In genomic region chr1:130717291-130717871, GRCm38 (mm10) we compare ENCODE assay signal across 8 mouse cellular contexts. TPM values are rescaled to one million over a fixed set of nuclear protein-coding genes. Genes with fewer than 3 reads are reported as not detected.
DNase-seq lines count a peak whose midpoint lies in the region; ATAC-seq and TF ChIP-seq lines count a peak whose summit lies in the region.

TSS of gene Yod1 (plus strand) at chr1:130717327.

- no peaks in the 10 kb centered on the region for H3K27me3 ChIP-seq in forebrain, embryonic 13.5 days
- H3K27me3 ChIP-seq in liver, embryonic 16.5 days (ENCODE audit: control insufficient read depth, insufficient read depth, low read depth, low read length): no peaks in the 10 kb centered on the region
- H3K27me3 ChIP-seq in neural tube, embryonic 12.5 days (replicated peaks): no peaks in the 10 kb centered on the region
- no peaks in the 10 kb centered on the region for H3K27me3 ChIP-seq in stomach, postnatal 0 days (ENCODE audit: control insufficient read depth, insufficient read depth, low read length)

- no peaks in the 10 kb centered on the region for H3K9me3 ChIP-seq in forebrain, embryonic 13.5 days (replicated peaks)
- no peaks in the 10 kb centered on the region for H3K9me3 ChIP-seq in liver, embryonic 16.5 days (replicated peaks; ENCODE audit: control insufficient read depth, low read length)
- H3K9me3 ChIP-seq in neural tube, embryonic 12.5 days: no peaks in the 10 kb centered on the region
- H3K9me3 ChIP-seq in stomach, postnatal 0 days (ENCODE audit: control insufficient read depth, low read length): no peaks in the 10 kb centered on the region

- peaks cover 18% of the 10 kb centered on the region for H3K4me1 ChIP-seq in forebrain, embryonic 13.5 days
- H3K4me1 ChIP-seq in liver, embryonic 16.5 days (ENCODE audit: control insufficient read depth, low read depth, low read length): peaks cover 15% of the 10 kb centered on the region
- H3K4me1 ChIP-seq in neural tube, embryonic 12.5 days: peaks cover 18% of the 10 kb centered on the region
- H3K4me1 ChIP-seq in stomach, postnatal 0 days (replicated peaks; ENCODE audit: control insufficient read depth, insufficient read depth): no peaks in the 10 kb centered on the region; the same call in 1 of the 2 replicates

- no peak for TF ChIP-seq CTCF in stomach, postnatal 0 days (IDR thresholded peaks at IDR 0.05; ENCODE audit: low read depth)

- peak within 1 kb of the TSS; percentile 87 for H3K4me3 ChIP-seq in forebrain, embryonic 13.5 days
- H3K4me3 ChIP-seq in liver, embryonic 16.5 days (ENCODE audit: low read depth, low read length): peak within 1 kb of the TSS; percentile 99
- peak within 1 kb of the TSS; percentile 64 for H3K4me3 ChIP-seq in neural tube, embryonic 12.5 days
- peak within 1 kb of the TSS; percentile 99 for H3K4me3 ChIP-seq in stomach, postnatal 0 days (ENCODE audit: low read depth, low read length)

- under 1% methylated on average over 53 of the region's 54 CpGs for WGBS in forebrain, embryonic 13.5 days
- WGBS in liver, embryonic 16.5 days (ENCODE audit: insufficient replicate concordance): 0% methylated on average over 53 of the region's 54 CpGs
- WGBS in neural tube, embryonic 12.5 days: under 1% methylated on average over 54 of the region's 54 CpGs
- WGBS in stomach, postnatal 0 days: under 1% methylated on average over 54 of the region's 54 CpGs

- peak; percentile 38 for ATAC-seq in cerebellum, adult (ENCODE audit: insufficient number of reproducible peaks, low FRiP score, low TSS enrichment)
- peak; percentile 75 for ATAC-seq in forebrain, embryonic 13.5 days
- peak; percentile 67 for ATAC-seq in liver, embryonic 16.5 days (ENCODE audit: low read depth)
- peak; percentile 80 for ATAC-seq in neural tube, embryonic 12.5 days (ENCODE audit: low FRiP score, low read depth)
- ATAC-seq in stomach, postnatal 0 days (ENCODE audit: low FRiP score, low TSS enrichment): peak; percentile 79

- intact Hi-C loops in heart, postnatal 10 days (cut with DNase I): no loop called here

- TF ChIP-seq EP300 in stomach, postnatal 0 days (optimal IDR thresholded peaks at IDR 0.05): peak; percentile 100

- peak within 1 kb of the TSS; percentile 86 for H3K4me2 ChIP-seq in forebrain, embryonic 13.5 days
- H3K4me2 ChIP-seq in liver, embryonic 16.5 days (ENCODE audit: low read depth, low read length): peak within 1 kb of the TSS; percentile 89
- H3K4me2 ChIP-seq in neural tube, embryonic 12.5 days (replicated peaks): peak within 1 kb of the TSS; percentile 99
- peak within 1 kb of the TSS; percentile 99 for H3K4me2 ChIP-seq in stomach, postnatal 0 days (replicated peaks; ENCODE audit: low read depth)

- peak within 1 kb of the TSS; percentile 78 for H3K27ac ChIP-seq in forebrain, embryonic 13.5 days
- H3K27ac ChIP-seq in liver, embryonic 16.5 days (ENCODE audit: low read length): peak within 1 kb of the TSS; percentile 90
- H3K27ac ChIP-seq in neural tube, embryonic 12.5 days: 0 out of 2 replicates have a peak within 1 kb of the TSS, but pooled peaks have one; percentile 37
- H3K27ac ChIP-seq in stomach, postnatal 0 days (replicated peaks): peak within 1 kb of the TSS; percentile 92

- peak; percentile 87 for DNase-seq in ES-CJ7 (ENCODE audit: low read depth, low spot score)
- peak; percentile 93 to 94 for DNase-seq in heart, postnatal 10 days
- DNase-seq in kidney, postnatal 4 days: peak; percentile 94 to 96
- peak; percentile 95 for DNase-seq in stomach, postnatal 0 days (ENCODE audit: low spot score)

- H3K36me3 ChIP-seq in forebrain, embryonic 13.5 days (ENCODE audit: poor library complexity, severe bottlenecking): peaks cover 9% of the 10 kb centered on the region; the same call in 1 of the 2 replicates
- peaks cover 13% of the 10 kb centered on the region for H3K36me3 ChIP-seq in liver, embryonic 16.5 days (ENCODE audit: control insufficient read depth, insufficient read depth)
- 0 out of 2 replicates have a peak, but pooled peaks cover 4% of the 10 kb centered on the region for H3K36me3 ChIP-seq in neural tube, embryonic 12.5 days
- no peaks in the 10 kb centered on the region for H3K36me3 ChIP-seq in stomach, postnatal 0 days (ENCODE audit: control insufficient read depth, insufficient read depth, low read length)

- peak within 1 kb of the TSS; percentile 96 for H3K9ac ChIP-seq in forebrain, embryonic 13.5 days
- peak within 1 kb of the TSS; percentile 94 for H3K9ac ChIP-seq in liver, embryonic 16.5 days (ENCODE audit: low read depth, low read length)
- peak within 1 kb of the TSS; percentile 82 for H3K9ac ChIP-seq in neural tube, embryonic 12.5 days
- peak within 1 kb of the TSS; percentile 98 for H3K9ac ChIP-seq in stomach, postnatal 0 days (ENCODE audit: low read length)

RNA-seq across cellular contexts. Expression of gene Yod1, which starts in this region (rescaled TPM):
- polyA plus RNA-seq in forebrain, embryonic 13.5 days (2015; fragmentation: Nextera tagmentation; extraction: Ambion mirVana): 21.4 and 21.6 TPM in 2 replicates
- 1 to 10 TPM; 5.6 to 7.0 TPM for total RNA-seq in heart, postnatal 10 days (2021)
- polyA plus RNA-seq in liver, embryonic 16.5 days (2015; fragmentation: Nextera tagmentation; extraction: Ambion mirVana): 40.7 and 43.1 TPM in 2 replicates
- polyA plus RNA-seq in neural tube, embryonic 12.5 days (2016; fragmentation: Nextera tagmentation; extraction: Ambion mirVana): 18.6 and 20.3 TPM in 2 replicates
- polyA plus RNA-seq in stomach, postnatal 0 days (2015; fragmentation: Nextera tagmentation; extraction: Ambion mirVana): 24.2 and 25.2 TPM in 2 replicates

Comparison
In these comparisons a context has a peak if more than half of its experiments do, and no peak if none do; other contexts are left out.
1. Peak in every context shown above with its lines: DNase-seq, ATAC-seq, H3K4me3 ChIP-seq and H3K27ac ChIP-seq.
2. H3K27ac ChIP-seq: peak in every context shown above with its lines; median percentile 92 in stomach, postnatal 0 days; 90 in liver, embryonic 16.5 days; 78 in forebrain, embryonic 13.5 days; 37 in neural tube, embryonic 12.5 days.